19 mouse cellular contexts compared by ENCODE assay signal in the genomic region with DNA sequence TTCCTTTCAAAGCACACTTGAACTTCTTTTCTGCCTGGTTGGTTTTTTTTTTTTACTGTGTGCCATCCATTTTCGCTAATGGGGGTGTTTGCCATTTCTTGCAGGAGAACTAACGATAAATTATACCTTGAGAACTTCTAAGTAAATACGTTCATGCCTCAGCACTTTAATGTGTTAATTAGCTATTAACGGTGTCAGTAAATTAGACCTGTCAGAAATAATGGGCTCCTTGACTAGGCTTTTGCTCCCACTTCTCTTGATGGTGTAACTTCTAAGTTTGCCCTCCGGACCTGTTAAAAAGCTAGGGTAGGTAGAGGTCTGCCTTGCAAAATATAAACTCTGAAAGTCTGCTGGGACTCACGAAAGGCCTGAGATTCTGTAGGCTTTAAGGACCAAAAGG.
DNase-seq lines count a peak whose midpoint lies in the region; ATAC-seq and TF ChIP-seq lines count a peak whose summit lies in the region.
"Had no signal": no experiment of that assay in that cellular context is flagged by ENCODE, and none has a peak within 500 bp of the region (broad histone marks: within the 10 kb centered on the region; RNA-seq: fewer than 3 reads in every experiment).

No protein-coding gene starts in this region.

- H3K36me3 ChIP-seq in hindbrain, postnatal 0 days (ENCODE audit: insufficient read depth, low read length): no peaks in the 10 kb centered on the region
- no peaks in the 10 kb centered on the region for H3K36me3 ChIP-seq in hindbrain, embryonic 10.5 days
- H3K36me3 ChIP-seq: embryonic facial prominence, embryonic 12.5 days; forebrain, embryonic 15.5 days; heart, embryonic 15.5 days had no signal

- 72% methylated on average over 6 of the region's 6 CpGs for WGBS in hindbrain, postnatal 0 days
- 81% methylated on average over 6 of the region's 6 CpGs for WGBS in hindbrain, embryonic 10.5 days

- H3K9me3 ChIP-seq in hindbrain, postnatal 0 days (ENCODE audit: low read length): no peaks in the 10 kb centered on the region
- no peaks in the 10 kb centered on the region for H3K9me3 ChIP-seq in hindbrain, embryonic 10.5 days
- H3K9me3 ChIP-seq: embryonic facial prominence, embryonic 12.5 days; forebrain, embryonic 15.5 days; heart, embryonic 15.5 days had no signal

- H3K27me3 ChIP-seq in hindbrain, postnatal 0 days (ENCODE audit: insufficient read depth, low read length): peaks cover 6% of the 10 kb centered on the region
- H3K27me3 ChIP-seq in hindbrain, embryonic 10.5 days (ENCODE audit: insufficient read depth, poor library complexity, severe bottlenecking): peaks cover 46% of the 10 kb centered on the region

- no peak overlapping the region for H3K4me3 ChIP-seq in hindbrain, postnatal 0 days (ENCODE audit: low read length)
- no peak overlapping the region for H3K4me3 ChIP-seq in hindbrain, embryonic 10.5 days
- no peak overlapping the region for H3K4me3 ChIP-seq in left cerebral cortex, adult 2 months
- H3K4me3 ChIP-seq: embryonic facial prominence, embryonic 12.5 days; forebrain, embryonic 15.5 days; heart, adult 2 months; heart, embryonic 15.5 days had no signal

- H3K4me1 ChIP-seq in hindbrain, postnatal 0 days (ENCODE audit: insufficient read depth, low read length): no peaks in the 10 kb centered on the region; the same call in 1 of the 2 replicates
- H3K4me1 ChIP-seq in hindbrain, embryonic 10.5 days (replicated peaks): peaks cover 20% of the 10 kb centered on the region

- intact Hi-C loops in left cerebral cortex, adult 2 months (cut with DNase I): loop anchor here (5.0 kb wide), 1 partner anchor 626 kb away; no protein-coding TSS in a partner anchor
- intact Hi-C loops in left cerebral cortex, postnatal 10 days (cut with DNase I): no loop called here

- no peak overlapping the region for H3K9ac ChIP-seq in hindbrain, postnatal 0 days (replicated peaks; ENCODE audit: low read length)
- H3K9ac ChIP-seq: embryonic facial prominence, embryonic 12.5 days; forebrain, embryonic 15.5 days; heart, embryonic 15.5 days; hindbrain, embryonic 14.5 days had no signal

- H3K4me2 ChIP-seq in hindbrain, postnatal 0 days (ENCODE audit: low read depth, low read length): no peak overlapping the region
- H3K4me2 ChIP-seq: embryonic facial prominence, embryonic 12.5 days; forebrain, embryonic 15.5 days; heart, embryonic 11.5 days; heart, embryonic 15.5 days; hindbrain, embryonic 14.5 days had no signal

- TF ChIP-seq CTCF in hindbrain, postnatal 0 days (IDR thresholded peaks at IDR 0.05; ENCODE audit: low read depth): no peak
- TF ChIP-seq CTCF in left cerebral cortex, adult 2 months (IDR thresholded peaks at IDR 0.05): no peak
- TF ChIP-seq CTCF in brain, embryonic 14.5 days (IDR thresholded peaks at IDR 0.05; ENCODE audit: borderline replicate concordance, extremely low read depth, insufficient read depth, insufficient read length): no peak

- no peak for TF ChIP-seq POLR2A in brain, embryonic 14.5 days (IDR thresholded peaks at IDR 0.05; ENCODE audit: borderline replicate concordance, extremely low read depth, insufficient read depth, insufficient read length, poor library complexity, severe bottlenecking)

- no peak for DNase-seq in hindbrain, postnatal 0 days (ENCODE audit: low spot score)
- no peak for DNase-seq in hindbrain, embryonic 10.5 days (ENCODE audit: low spot score)
- DNase-seq in left cerebral cortex, adult 2 months (ENCODE audit: extremely low spot score in 1 of 2, low spot score in 2 of 2): no peak
- no peak for DNase-seq in left cerebral cortex, postnatal 10 days (ENCODE audit: extremely low spot score in 1 of 2, low spot score in 2 of 2)
- peak; percentile 38 for DNase-seq in brain, embryonic 14.5 days (ENCODE audit: low read depth)
- peak; percentile 75 for DNase-seq in forelimb bud, embryonic 11.5 days (ENCODE audit: low read depth, low spot score)
- DNase-seq: adrenal gland, adult 2 months; adrenal gland, postnatal 25 days; cerebellum, postnatal 10 days; gastrocnemius, postnatal 14 days; heart, adult 2 months; heart, postnatal 14 days had no signal

- no peak for ATAC-seq in hindbrain, postnatal 0 days
- no peak for ATAC-seq in megakaryocyte-erythroid progenitor cell, adult 5-6 weeks (replicated peaks; ENCODE audit: low FRiP score, low TSS enrichment, poor library complexity, severe bottlenecking)
- ATAC-seq: forebrain, embryonic 15.5 days; inflammation-experienced regulatory T-cells, adult 6 months had no signal

- peak overlapping the region; percentile 37; the same call in 1 of the 2 replicates for H3K27ac ChIP-seq in hindbrain, postnatal 0 days
- H3K27ac ChIP-seq in hindbrain, embryonic 10.5 days: no peak overlapping the region
- H3K27ac ChIP-seq in left cerebral cortex, adult 2 months: peak overlapping the region; percentile 32; the same call in 1 of the 2 replicates
- H3K27ac ChIP-seq: embryonic facial prominence, embryonic 12.5 days; forebrain, embryonic 15.5 days; heart, adult 2 months; heart, embryonic 15.5 days; hindbrain, embryonic 14.5 days had no signal

Comparison
In these comparisons a context has a peak if more than half of its experiments do, and no peak if none do; other contexts are left out.
1. DNase-seq: peak in brain, embryonic 14.5 days (single experiment) and forelimb bud, embryonic 11.5 days (single experiment); none in hindbrain, postnatal 0 days (single experiment), hindbrain, embryonic 10.5 days (single experiment), left cerebral cortex, adult 2 months (0 of 2) and left cerebral cortex, postnatal 10 days (0 of 2).